19 mouse cellular contexts compared by ENCODE assay signal in genomic region chr4:43713652-43714219, GRCm38 (mm10). TPM values are rescaled to one million over a fixed set of nuclear protein-coding genes. Genes with fewer than 3 reads are reported as not detected.
DNase-seq lines count a peak whose midpoint lies in the region; ATAC-seq lines count a peak whose summit lies in the region.
"Had no signal": no experiment of that assay in that cellular context is flagged by ENCODE, and none has a peak within 500 bp of the region (broad histone marks: within the 10 kb centered on the region; RNA-seq: fewer than 3 reads in every experiment).

No protein-coding gene starts in this region.

- no peaks in the 10 kb centered on the region for H3K27me3 ChIP-seq in midbrain, embryonic 11.5 days (ENCODE audit: control insufficient read depth, insufficient read depth, low read length)
- no peaks in the 10 kb centered on the region for H3K27me3 ChIP-seq in midbrain, embryonic 15.5 days (replicated peaks)
- H3K27me3 ChIP-seq in kidney, embryonic 14.5 days (ENCODE audit: control insufficient read depth, insufficient read depth, low read length): no peaks in the 10 kb centered on the region
- 0 out of 2 replicates have a peak, but pooled peaks cover 2% of the 10 kb centered on the region for H3K27me3 ChIP-seq in forebrain, embryonic 15.5 days
- H3K27me3 ChIP-seq: hindbrain, embryonic 12.5 days had no signal

- no peaks in the 10 kb centered on the region for H3K36me3 ChIP-seq in midbrain, embryonic 11.5 days (ENCODE audit: control insufficient read depth, insufficient read depth, low read length)
- no peaks in the 10 kb centered on the region for H3K36me3 ChIP-seq in midbrain, embryonic 15.5 days (replicated peaks)
- H3K36me3 ChIP-seq in kidney, embryonic 14.5 days (ENCODE audit: control insufficient read depth, insufficient read depth, low read length): no peaks in the 10 kb centered on the region
- H3K36me3 ChIP-seq in forebrain, embryonic 15.5 days: no peaks in the 10 kb centered on the region
- H3K36me3 ChIP-seq: hindbrain, embryonic 12.5 days; liver, embryonic 15.5 days had no signal

- no peak overlapping the region for H3K4me2 ChIP-seq in midbrain, embryonic 11.5 days
- H3K4me2 ChIP-seq in midbrain, embryonic 15.5 days: no peak overlapping the region
- H3K4me2 ChIP-seq in kidney, embryonic 14.5 days (replicated peaks; ENCODE audit: low read depth, low read length): no peak overlapping the region
- H3K4me2 ChIP-seq in forebrain, embryonic 15.5 days (replicated peaks): no peak overlapping the region
- H3K4me2 ChIP-seq: hindbrain, embryonic 12.5 days; liver, embryonic 15.5 days had no signal

- no peaks in the 10 kb centered on the region for H3K9me3 ChIP-seq in midbrain, embryonic 11.5 days (ENCODE audit: control insufficient read depth, low read length)
- H3K9me3 ChIP-seq in midbrain, embryonic 15.5 days: no peaks in the 10 kb centered on the region
- H3K9me3 ChIP-seq in kidney, embryonic 14.5 days (ENCODE audit: control insufficient read depth, low read length): no peaks in the 10 kb centered on the region
- no peaks in the 10 kb centered on the region for H3K9me3 ChIP-seq in forebrain, embryonic 15.5 days
- H3K9me3 ChIP-seq: liver, embryonic 15.5 days had no signal

- 45% methylated on average over 7 of the region's 7 CpGs for WGBS in midbrain, embryonic 11.5 days
- WGBS in midbrain, embryonic 15.5 days: 42% methylated on average over 7 of the region's 7 CpGs
- WGBS in kidney, embryonic 14.5 days: 14% methylated on average over 7 of the region's 7 CpGs
- WGBS in forebrain, embryonic 15.5 days: 37% methylated on average over 7 of the region's 7 CpGs

- peak; percentile 60 for DNase-seq in kidney, adult 11 months
- no peak for DNase-seq in kidney, postnatal 14 days
- peak; percentile 6 for DNase-seq in midbrain, embryonic 11.5 days (ENCODE audit: low spot score, missing footprints)
- DNase-seq in neural tube, embryonic 10.5 days (ENCODE audit: extremely low spot score, low spot score): no peak
- DNase-seq: cerebellum, postnatal 14 days; gastrocnemius, postnatal 10 days; heart, adult 18-20 months; layer of hippocampus, postnatal 36 days; left cerebral cortex, postnatal 4 days; right cerebral cortex, postnatal 14 days had no signal

- no peak overlapping the region for H3K9ac ChIP-seq in midbrain, embryonic 11.5 days (ENCODE audit: low read length)
- no peak overlapping the region for H3K9ac ChIP-seq in midbrain, embryonic 15.5 days
- no peak overlapping the region for H3K9ac ChIP-seq in kidney, embryonic 14.5 days (ENCODE audit: low read depth, low read length)
- no peak overlapping the region for H3K9ac ChIP-seq in forebrain, embryonic 15.5 days (replicated peaks)
- H3K9ac ChIP-seq: hindbrain, embryonic 12.5 days; liver, embryonic 15.5 days had no signal

- no peaks in the 10 kb centered on the region for H3K4me1 ChIP-seq in midbrain, embryonic 11.5 days (ENCODE audit: control insufficient read depth, insufficient read depth, low read length)
- no peaks in the 10 kb centered on the region for H3K4me1 ChIP-seq in midbrain, embryonic 15.5 days
- no peaks in the 10 kb centered on the region for H3K4me1 ChIP-seq in kidney, embryonic 14.5 days (ENCODE audit: control insufficient read depth, insufficient read depth, low read length)
- H3K4me1 ChIP-seq in forebrain, embryonic 15.5 days: peaks cover 5% of the 10 kb centered on the region
- H3K4me1 ChIP-seq: hindbrain, embryonic 12.5 days; liver, embryonic 15.5 days had no signal

- no peak overlapping the region for H3K4me3 ChIP-seq in midbrain, embryonic 11.5 days (ENCODE audit: low read depth, low read length)
- H3K4me3 ChIP-seq in midbrain, embryonic 15.5 days: no peak overlapping the region
- no peak overlapping the region for H3K4me3 ChIP-seq in kidney, embryonic 14.5 days (ENCODE audit: low read length)
- no peak overlapping the region for H3K4me3 ChIP-seq in forebrain, embryonic 15.5 days
- H3K4me3 ChIP-seq: hindbrain, embryonic 12.5 days; liver, embryonic 15.5 days had no signal

- ATAC-seq in midbrain, embryonic 11.5 days (ENCODE audit: low FRiP score): no peak
- ATAC-seq in midbrain, embryonic 15.5 days (replicated peaks): no peak
- ATAC-seq in kidney, embryonic 14.5 days (ENCODE audit: low FRiP score, low TSS enrichment): 0 out of 2 replicates have a peak, but pooled peaks have one; percentile 24
- no peak for ATAC-seq in forebrain, embryonic 15.5 days (replicated peaks)
- ATAC-seq: inflammation-experienced regulatory T-cells, adult 6 months had no signal

- H3K27ac ChIP-seq in midbrain, embryonic 11.5 days (ENCODE audit: low read depth, low read length): no peak overlapping the region
- H3K27ac ChIP-seq in midbrain, embryonic 15.5 days: no peak overlapping the region
- H3K27ac ChIP-seq in kidney, embryonic 14.5 days (ENCODE audit: low read depth, low read length): no peak overlapping the region
- no peak overlapping the region for H3K27ac ChIP-seq in forebrain, embryonic 15.5 days (replicated peaks)
- H3K27ac ChIP-seq: hindbrain, embryonic 12.5 days; liver, embryonic 15.5 days had no signal

RNA-seq across cellular contexts. Expression of gene Olfr71, which starts 3.7 kb away (rescaled TPM):
- polyA plus RNA-seq in midbrain, embryonic 11.5 days (2014; fragmentation: Nextera tagmentation; extraction: Ambion mirVana): not detected in 2 replicates
- polyA plus RNA-seq in midbrain, embryonic 15.5 days (2015; fragmentation: Nextera tagmentation; extraction: Ambion mirVana): 0.13 TPM in 1 of 2 replicates, not detected in the other
- not detected in 2 replicates for polyA plus RNA-seq in kidney, embryonic 14.5 days (2014; fragmentation: Nextera tagmentation; extraction: Ambion mirVana)
- not detected in 2 replicates for polyA plus RNA-seq in forebrain, embryonic 15.5 days (2015; fragmentation: Nextera tagmentation; extraction: Ambion mirVana)
- polyA plus RNA-seq: C2C12; heart, embryonic 16.5 days; hindbrain, embryonic 12.5 days; inflammation-experienced regulatory T-cells, adult 6 months; liver, embryonic 15.5 days; neural tube, embryonic 14.5 days had no signal

RNA-seq across cellular contexts. Expression of gene Olfr70, which starts 13.1 kb away (rescaled TPM):
- polyA plus RNA-seq in midbrain, embryonic 11.5 days (2014; fragmentation: Nextera tagmentation; extraction: Ambion mirVana): not detected in 2 replicates
- not detected in 2 replicates for polyA plus RNA-seq in midbrain, embryonic 15.5 days (2015; fragmentation: Nextera tagmentation; extraction: Ambion mirVana)
- not detected in 2 replicates for polyA plus RNA-seq in kidney, embryonic 14.5 days (2014; fragmentation: Nextera tagmentation; extraction: Ambion mirVana)
- not detected in 2 replicates for polyA plus RNA-seq in forebrain, embryonic 15.5 days (2015; fragmentation: Nextera tagmentation; extraction: Ambion mirVana)
- polyA plus RNA-seq: C2C12; heart, embryonic 16.5 days; hindbrain, embryonic 12.5 days; inflammation-experienced regulatory T-cells, adult 6 months; liver, embryonic 15.5 days; neural tube, embryonic 14.5 days had no signal

RNA-seq across cellular contexts. Expression of gene Hrct1, which starts 13.3 kb away (rescaled TPM):
- polyA plus RNA-seq in midbrain, embryonic 11.5 days (2014; fragmentation: Nextera tagmentation; extraction: Ambion mirVana): 0.11 and 0.25 TPM in 2 replicates
- polyA plus RNA-seq in midbrain, embryonic 15.5 days (2015; fragmentation: Nextera tagmentation; extraction: Ambion mirVana): 0.50 and 0.61 TPM in 2 replicates
- 0.40 and 1.0 TPM in 2 replicates for polyA plus RNA-seq in kidney, embryonic 14.5 days (2014; fragmentation: Nextera tagmentation; extraction: Ambion mirVana)
- 0.19 and 0.42 TPM in 2 replicates for polyA plus RNA-seq in forebrain, embryonic 15.5 days (2015; fragmentation: Nextera tagmentation; extraction: Ambion mirVana)
- polyA plus RNA-seq: inflammation-experienced regulatory T-cells, adult 6 months had no signal

RNA-seq across cellular contexts. Expression of gene Spaar, which starts 16.1 kb away (rescaled TPM):
- polyA plus RNA-seq in midbrain, embryonic 11.5 days (2014; fragmentation: Nextera tagmentation; extraction: Ambion mirVana): 0.04 TPM in 1 of 2 replicates, not detected in the other
- polyA plus RNA-seq in midbrain, embryonic 15.5 days (2015; fragmentation: Nextera tagmentation; extraction: Ambion mirVana): 0.06 TPM in 1 of 2 replicates, not detected in the other
- 0.04 and 0.14 TPM in 2 replicates for polyA plus RNA-seq in kidney, embryonic 14.5 days (2014; fragmentation: Nextera tagmentation; extraction: Ambion mirVana)
- polyA plus RNA-seq in forebrain, embryonic 15.5 days (2015; fragmentation: Nextera tagmentation; extraction: Ambion mirVana): 0.08 TPM in 1 of 2 replicates, not detected in the other
- polyA plus RNA-seq: neural tube, embryonic 14.5 days had no signal

RNA-seq across cellular contexts. Expression of gene Fam221b, which starts 44.8 kb away (rescaled TPM):
- 2.4 and 2.5 TPM in 2 replicates for polyA plus RNA-seq in midbrain, embryonic 11.5 days (2014; fragmentation: Nextera tagmentation; extraction: Ambion mirVana)
- 1.3 and 1.6 TPM in 2 replicates for polyA plus RNA-seq in midbrain, embryonic 15.5 days (2015; fragmentation: Nextera tagmentation; extraction: Ambion mirVana)
- polyA plus RNA-seq in kidney, embryonic 14.5 days (2014; fragmentation: Nextera tagmentation; extraction: Ambion mirVana): 2.6 and 3.7 TPM in 2 replicates
- 1.6 and 1.7 TPM in 2 replicates for polyA plus RNA-seq in forebrain, embryonic 15.5 days (2015; fragmentation: Nextera tagmentation; extraction: Ambion mirVana)

Comparison
In these comparisons a context has a peak if more than half of its experiments do, and no peak if none do; other contexts are left out.
1. DNase-seq: peak in kidney, adult 11 months (single experiment) and midbrain, embryonic 11.5 days (single experiment); none in kidney, postnatal 14 days (single experiment) and neural tube, embryonic 10.5 days (single experiment).